Mouse (Mus musculus): ENCODE results near the gene Ccnt2. TPM values are rescaled to one million over a fixed set of nuclear protein-coding genes. Genes with fewer than 3 reads are reported as not detected.

The Ccnt2 gene
- polyA plus RNA-seq, 1 experiment from 2014 or later: 94.9 TPM

GRCm38 (mm10) chr1:127796752-127797151 is 22.8 kb downstream of the Ccnt2 start:
- 83% methylated on average over 1 of the region's 1 CpGs for WGBS
- DNase-seq (ENCODE audit: low spot score): no peak
- H3K27ac ChIP-seq: no peak overlapping the region

GRCm38 (mm10) chr1:127802916-127803315 is 29.0 kb downstream of the Ccnt2 start:
- H3K4me1 ChIP-seq: no peaks in the 10 kb centered on the region
- H3K27me3 ChIP-seq (ENCODE audit: low read depth, poor library complexity, severe bottlenecking): no peaks in the 10 kb centered on the region
- WGBS: 93% methylated on average over 8 of the region's 8 CpGs
- DNase-seq (ENCODE audit: low spot score): no peak
- peaks cover 78% of the 10 kb centered on the region for H3K36me3 ChIP-seq
- H3K9me3 ChIP-seq (replicated peaks): no peaks in the 10 kb centered on the region
- H3K4me3 ChIP-seq: no peak overlapping the region
- no peak overlapping the region for H3K27ac ChIP-seq

More at GRCm38 (mm10) chr1:127796752-127797151, 22.8 kb downstream of the Ccnt2 start:
- H3K4me3 ChIP-seq: no peak overlapping the region
- H3K36me3 ChIP-seq: peaks cover 71% of the 10 kb centered on the region
- no peaks in the 10 kb centered on the region for H3K4me1 ChIP-seq
- H3K9me3 ChIP-seq (replicated peaks): no peaks in the 10 kb centered on the region
- H3K27me3 ChIP-seq (ENCODE audit: low read depth, poor library complexity, severe bottlenecking): no peaks in the 10 kb centered on the region

DNA sequence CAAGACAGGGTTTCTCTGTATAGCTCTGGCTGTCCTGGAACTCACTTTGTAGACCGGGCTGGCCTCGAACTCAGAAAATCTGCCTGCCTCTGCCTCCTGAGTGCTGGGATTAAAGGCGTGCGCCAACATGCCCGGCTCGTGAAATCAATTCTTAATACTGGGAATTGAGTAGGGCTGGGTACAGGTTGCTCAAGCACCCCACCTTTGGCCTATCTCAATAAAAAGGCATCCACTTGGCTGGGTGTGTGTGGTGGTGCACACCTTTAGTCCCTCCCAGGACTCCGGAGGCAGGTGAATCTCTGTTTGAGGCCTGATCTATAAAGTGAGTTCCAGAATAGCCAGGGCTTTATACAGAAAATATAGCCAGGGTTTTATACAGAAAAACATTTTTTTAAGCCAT is 34.7 kb downstream of the Ccnt2 start:
- no peaks in the 10 kb centered on the region for H3K4me1 ChIP-seq
- WGBS: 96% methylated on average over 7 of the region's 7 CpGs
- no peaks in the 10 kb centered on the region for H3K27me3 ChIP-seq (ENCODE audit: low read depth, poor library complexity, severe bottlenecking)
- no peak overlapping the region for H3K27ac ChIP-seq
- no peak overlapping the region for H3K4me3 ChIP-seq
- no peak for DNase-seq (ENCODE audit: low spot score)
- peaks cover 29% of the 10 kb centered on the region for H3K36me3 ChIP-seq
- H3K9me3 ChIP-seq (replicated peaks): no peaks in the 10 kb centered on the region

DNA sequence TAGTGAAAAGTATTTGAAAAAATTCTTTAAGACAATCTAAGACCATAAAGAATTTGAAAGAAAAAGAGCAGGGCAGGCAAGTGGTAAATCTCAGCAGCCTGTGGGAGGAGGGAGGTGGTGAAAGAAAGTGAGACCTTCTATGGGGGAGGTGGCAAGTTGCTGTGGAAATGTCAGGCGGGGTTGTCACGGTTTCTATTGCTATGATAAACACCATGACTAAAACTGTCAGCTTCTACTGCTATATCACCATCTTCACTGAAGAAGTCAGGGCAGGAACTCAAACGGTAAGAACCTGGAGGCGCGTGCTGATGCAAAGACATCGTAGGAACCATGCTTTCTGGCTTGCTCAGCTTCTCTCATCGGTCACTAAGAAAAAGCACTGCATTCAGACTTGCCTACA is 39.0 kb downstream of the Ccnt2 start:
- Histone ChIP-seq H3K4me3 (no peak overlapping the region), H3K27me3 (ENCODE audit: low read depth, poor library complexity, severe bottlenecking) (no peaks in the 10 kb centered on the region), H3K4me1 (no peaks in the 10 kb centered on the region), H3K36me3 (no peaks in the 10 kb centered on the region), H3K27ac (no peak overlapping the region), H3K9me3 (replicated peaks) (no peaks in the 10 kb centered on the region)
- no peak for DNase-seq (ENCODE audit: low spot score)
- 75% methylated on average over 7 of the region's 7 CpGs for WGBS

GRCm38 (mm10) chr1:127816381-127816780 is 42.4 kb downstream of the Ccnt2 start:
- WGBS: 88% methylated on average over 6 of the region's 6 CpGs
- Histone ChIP-seq H3K27me3 (ENCODE audit: low read depth, poor library complexity, severe bottlenecking) (no peaks in the 10 kb centered on the region), H3K9me3 (replicated peaks) (no peaks in the 10 kb centered on the region)

GRCm38 (mm10) chr1:127827325-127827724 is 53.4 kb downstream of the Ccnt2 start:
- DNase-seq (ENCODE audit: low spot score): no peak
- WGBS: 22% methylated on average over 2 of the region's 2 CpGs
- no peaks in the 10 kb centered on the region for H3K4me1 ChIP-seq

More at GRCm38 (mm10) chr1:127816381-127816780, 42.4 kb downstream of the Ccnt2 start:
- Histone ChIP-seq H3K4me3 (no peak overlapping the region), H3K36me3 (no peaks in the 10 kb centered on the region), H3K27ac (no peak overlapping the region), H3K4me1 (no peaks in the 10 kb centered on the region)
- no peak for DNase-seq (ENCODE audit: low spot score)

GRCm38 (mm10) chr1:127830215-127830921 is 56.4 kb downstream of the Ccnt2 start:
- DNase-seq (ENCODE audit: low spot score): no peak
- Histone ChIP-seq H3K27me3 (ENCODE audit: low read depth, poor library complexity, severe bottlenecking) (no peaks in the 10 kb centered on the region), H3K4me3 (no peak overlapping the region), H3K36me3 (no peaks in the 10 kb centered on the region), H3K9me3 (replicated peaks) (no peaks in the 10 kb centered on the region), H3K4me1 (peaks cover 3% of the 10 kb centered on the region; the same call in 1 of the 2 replicates), H3K27ac (no peak overlapping the region)
- WGBS: 93% methylated on average over 13 of the region's 13 CpGs

More at GRCm38 (mm10) chr1:127827325-127827724, 53.4 kb downstream of the Ccnt2 start:
- Histone ChIP-seq H3K9me3 (replicated peaks) (no peaks in the 10 kb centered on the region), H3K27me3 (ENCODE audit: low read depth, poor library complexity, severe bottlenecking) (no peaks in the 10 kb centered on the region), H3K4me3 (no peak overlapping the region), H3K27ac (no peak overlapping the region), H3K36me3 (no peaks in the 10 kb centered on the region)

GRCm38 (mm10) chr1:127833714-127834113 is 59.8 kb downstream of the Ccnt2 start:
- WGBS: 58% methylated on average over 2 of the region's 2 CpGs
- H3K36me3 ChIP-seq: no peaks in the 10 kb centered on the region
- H3K27me3 ChIP-seq (ENCODE audit: low read depth, poor library complexity, severe bottlenecking): no peaks in the 10 kb centered on the region
- H3K9me3 ChIP-seq (replicated peaks): no peaks in the 10 kb centered on the region
- no peak overlapping the region for H3K4me3 ChIP-seq
- H3K4me1 ChIP-seq: peaks cover 6% of the 10 kb centered on the region; the same call in 1 of the 2 replicates
- no peak for DNase-seq (ENCODE audit: low spot score)
- H3K27ac ChIP-seq: no peak overlapping the region

DNA sequence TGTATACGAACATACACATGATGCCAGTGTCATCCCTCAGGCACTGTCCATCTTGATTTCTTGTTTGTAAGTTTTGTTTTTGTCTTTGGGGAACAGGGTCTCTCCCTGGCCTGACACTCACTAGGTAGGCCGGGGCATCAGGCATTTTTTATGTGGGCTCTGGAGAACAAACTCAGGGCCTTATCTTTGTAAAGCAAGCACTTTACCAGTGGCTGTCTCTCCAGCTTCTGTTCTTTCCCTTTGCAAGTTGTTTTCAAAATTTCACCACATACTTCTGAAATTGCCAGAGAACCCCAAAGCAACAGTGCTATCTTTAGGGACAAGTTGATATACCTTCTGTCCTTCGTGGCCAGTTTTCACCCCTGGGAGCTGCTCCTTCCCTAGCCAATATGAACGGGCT is 60.2 kb downstream of the Ccnt2 start:
- no peak overlapping the region for H3K4me3 ChIP-seq
- WGBS: 76% methylated on average over 4 of the region's 4 CpGs
- peaks cover 6% of the 10 kb centered on the region; the same call in 1 of the 2 replicates for H3K4me1 ChIP-seq
- no peaks in the 10 kb centered on the region for H3K9me3 ChIP-seq (replicated peaks)
- DNase-seq (ENCODE audit: low spot score): no peak
- no peaks in the 10 kb centered on the region for H3K27me3 ChIP-seq (ENCODE audit: low read depth, poor library complexity, severe bottlenecking)
- H3K27ac ChIP-seq: no peak overlapping the region
- no peaks in the 10 kb centered on the region for H3K36me3 ChIP-seq

- Histone ChIP-seq H3K4me3 (no peak overlapping the region), H3K27ac (no peak overlapping the region), H3K9me3 (replicated peaks) (no peaks in the 10 kb centered on the region), H3K36me3 (no peaks in the 10 kb centered on the region), H3K4me1 (peaks cover 6% of the 10 kb centered on the region; the same call in 1 of the 2 replicates), H3K27me3 (ENCODE audit: low read depth, poor library complexity, severe bottlenecking) (no peaks in the 10 kb centered on the region)
- 64% methylated on average over 4 of the region's 4 CpGs for WGBS
- no peak for DNase-seq (ENCODE audit: low spot score)
Observed at GRCm38 (mm10) chr1:127836619-127837018, 62.7 kb downstream of the Ccnt2 start.

DNA sequence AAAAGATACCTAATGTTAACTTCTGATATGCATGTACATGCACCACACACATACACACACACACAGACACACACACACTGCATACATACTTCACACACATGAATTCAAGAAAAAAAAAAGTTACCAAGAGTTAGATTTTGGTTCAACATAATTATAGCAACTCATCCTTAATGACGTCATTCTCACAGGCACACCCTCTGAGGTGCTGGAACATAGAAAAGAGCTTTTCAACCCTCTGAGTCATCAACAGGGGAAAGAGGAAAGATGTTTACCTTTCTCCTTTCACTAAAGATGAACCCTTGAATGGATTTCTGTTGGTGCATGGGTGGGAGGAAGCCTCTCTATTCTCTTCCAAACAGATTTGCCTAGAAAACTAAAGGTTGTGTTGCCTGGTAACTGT is 64.6 kb downstream of the Ccnt2 start:
- no peaks in the 10 kb centered on the region for H3K36me3 ChIP-seq
- WGBS: 68% methylated on average over 1 of the region's 1 CpGs
- no peak for DNase-seq (ENCODE audit: low spot score)
- peaks cover 6% of the 10 kb centered on the region; the same call in 1 of the 2 replicates for H3K4me1 ChIP-seq
- H3K9me3 ChIP-seq (replicated peaks): no peaks in the 10 kb centered on the region
- no peaks in the 10 kb centered on the region for H3K27me3 ChIP-seq (ENCODE audit: low read depth, poor library complexity, severe bottlenecking)
- no peak overlapping the region for H3K4me3 ChIP-seq
- H3K27ac ChIP-seq: no peak overlapping the region

- Histone ChIP-seq H3K4me1 (no peaks in the 10 kb centered on the region), H3K27ac (no peak overlapping the region), H3K4me3 (no peak overlapping the region), H3K27me3 (ENCODE audit: low read depth, poor library complexity, severe bottlenecking) (no peaks in the 10 kb centered on the region), H3K9me3 (replicated peaks) (no peaks in the 10 kb centered on the region), H3K36me3 (no peaks in the 10 kb centered on the region)
- DNase-seq (ENCODE audit: low spot score): no peak
- 86% methylated on average over 5 of the region's 5 CpGs for WGBS
Observed at GRCm38 (mm10) chr1:127845472-127845871, 71.5 kb downstream of the Ccnt2 start.

- no peak for DNase-seq (ENCODE audit: low spot score)
- Histone ChIP-seq H3K4me3 (no peak overlapping the region), H3K36me3 (no peaks in the 10 kb centered on the region), H3K27ac (no peak overlapping the region), H3K9me3 (replicated peaks) (no peaks in the 10 kb centered on the region), H3K4me1 (no peaks in the 10 kb centered on the region), H3K27me3 (ENCODE audit: low read depth, poor library complexity, severe bottlenecking) (no peaks in the 10 kb centered on the region)
- 85% methylated on average over 7 of the region's 7 CpGs for WGBS
Observed at GRCm38 (mm10) chr1:127850075-127850610, 76.2 kb downstream of the Ccnt2 start.

Data from limb, embryonic 10.5 days (tissue).